Mouse (Mus musculus) myocyte (in vitro differentiated cells): ENCODE measurements around the gene Gm4778. TPM values are rescaled to one million over a fixed set of nuclear protein-coding genes. Genes with fewer than 3 reads are reported as not detected.

ENCODE experiments used
- H3K27me3 ChIP-seq: one replicate; pipeline ENCODE4 v1.6.1; 2011; ENCODE audit not compliant: control insufficient read depth, insufficient read depth, insufficient read length
- H3K36me3 ChIP-seq: one replicate; pipeline ENCODE4 v1.6.1; 2011; ENCODE audit not compliant: control insufficient read depth, insufficient read depth
- H3K4me2 ChIP-seq: one replicate; pipeline ENCODE4 v1.6.1; 2011; ENCODE audit warnings: low read depth, control low read depth
- H3K4me3 ChIP-seq: one replicate; pipeline ENCODE4 v1.5.1; 2011; ENCODE audit warnings: mild to moderate bottlenecking, control low read depth, moderate library complexity
- H3K79me2 ChIP-seq: one replicate; pipeline ENCODE4 v1.6.1; 2011; ENCODE audit not compliant: control insufficient read depth, insufficient read depth
- H3ac ChIP-seq: one replicate; pipeline ENCODE4 v1.6.1; 2011; ENCODE audit not compliant: control insufficient read depth, insufficient read length
- CEBPB ChIP-seq: IDR thresholded peaks from 2 replicates; pipeline ENCODE4 v1.6.1; 2011; ENCODE audit warnings: mild to moderate bottlenecking, moderate library complexity; ENCODE audit not compliant: poor library complexity, insufficient read depth, severe bottlenecking
- E2F4 ChIP-seq: IDR thresholded peaks from one replicate; pipeline ENCODE4 v1.6.1; 2011; ENCODE audit warnings: mild to moderate bottlenecking, control low read depth, moderate library complexity; ENCODE audit not compliant: insufficient read depth
- MAX ChIP-seq: IDR thresholded peaks from one replicate; pipeline ENCODE4 v1.6.1; 2011; ENCODE audit warnings: low read depth, mild to moderate bottlenecking, control low read depth
- MYOD1 ChIP-seq, 3 experiments: IDR thresholded peaks; one replicate each; pipeline ENCODE4 v1.6.1; 2011; ENCODE audit warnings: control low read depth in 2 of 3, low read depth in 2 of 3, mild to moderate bottlenecking in 2 of 3, moderate library complexity in 1 of 3; ENCODE audit not compliant: insufficient read length in 2 of 3, control insufficient read depth in 1 of 3
- MYOG ChIP-seq, 3 experiments: IDR thresholded peaks; one replicate each; pipeline ENCODE4 v1.6.1; 2011; ENCODE audit warnings: control low read depth in 2 of 3, low read depth in 2 of 3, mild to moderate bottlenecking in 2 of 3; ENCODE audit not compliant: insufficient read length in 2 of 3, control insufficient read depth in 1 of 3, insufficient read depth in 1 of 3
- POLR2A ChIP-seq: IDR thresholded peaks from one replicate; pipeline ENCODE4 v1.6.1; 2011; ENCODE audit warnings: low read depth, mild to moderate bottlenecking, control low read depth, moderate library complexity; ENCODE audit not compliant: insufficient read length
- POLR2AphosphoS2 ChIP-seq: IDR thresholded peaks from one replicate; pipeline ENCODE4 v1.6.1; 2011; ENCODE audit warnings: low read depth, control low read depth; ENCODE audit not compliant: insufficient read length
- REST ChIP-seq: IDR thresholded peaks from one replicate; pipeline ENCODE4 v1.6.1; 2011; ENCODE audit warnings: mild to moderate bottlenecking, control low read depth, moderate library complexity; ENCODE audit not compliant: insufficient read depth, insufficient read length
- SRF ChIP-seq: IDR thresholded peaks from one replicate; pipeline ENCODE4 v1.6.1; 2011; ENCODE audit warnings: low read depth; ENCODE audit not compliant: control insufficient read depth, insufficient read length
- TCF12 ChIP-seq: IDR thresholded peaks from one replicate; pipeline ENCODE4 v1.6.1; 2011; ENCODE audit warnings: mild to moderate bottlenecking, control low read depth; ENCODE audit not compliant: poor library complexity, insufficient read depth, severe bottlenecking
- TCF3 ChIP-seq: IDR thresholded peaks from one replicate; pipeline ENCODE4 v1.6.1; 2011; ENCODE audit warnings: low read depth, control low read depth; ENCODE audit not compliant: insufficient read length
- USF1 ChIP-seq: IDR thresholded peaks from one replicate; pipeline ENCODE4 v1.6.1; 2011; ENCODE audit warnings: low read depth, mild to moderate bottlenecking, control low read depth, moderate library complexity
- polyA plus RNA-seq: library from polyadenylated mRNA; unstranded; fragments of >200 nt; fragmentation: generic; extraction: Trizol; gene quantifications from one replicate; pipeline ENCODE4 v1.2.1, GENCODE M21; 2012; ENCODE audit warnings: missing spikeins

Gene Gm4778
- polyA plus RNA-seq, 1 experiment, result not detected

GRCm38 (mm10) chr3:94309633-94310363 is 46.0 kb downstream of the Gm4778 start, which contains the start of gene Them4:
Gene Them4, plus strand, starts transcription at chr3:94310089.
- TF ChIP-seq REST, result no peak
- peak; percentile 60; the same call in 1 of the 2 replicates for TF ChIP-seq CEBPB
- TF ChIP-seq E2F4, result no peak
- no peak for TF ChIP-seq TCF12
- TF ChIP-seq MYOD1 (IDR thresholded peaks at IDR 0.05; ENCODE audit: control insufficient read depth in 1 of 3, insufficient read length in 2 of 3, low read depth in 2 of 3), result peak in 1 of 3 experiments; percentile 3
- no peak for TF ChIP-seq TCF3
- no peak for TF ChIP-seq MAX
- TF ChIP-seq USF1, result no peak
- TF ChIP-seq SRF, result no peak
- no peak for TF ChIP-seq MYOG (IDR thresholded peaks at IDR 0.05; ENCODE audit: control insufficient read depth in 1 of 3, insufficient read depth in 1 of 3, insufficient read length in 2 of 3, low read depth in 2 of 3)
- peak; percentile 85 for TF ChIP-seq POLR2A
- TF ChIP-seq POLR2AphosphoS2, result peak; percentile 72
- H3K4me3 ChIP-seq, result peak within 1 kb of the TSS; percentile 56
- no peak within 1 kb of the TSS for H3ac ChIP-seq
- H3K4me2 ChIP-seq, result peak within 1 kb of the TSS; percentile 99
- H3K27me3 ChIP-seq, result no peaks in the 10 kb centered on the region
- H3K36me3 ChIP-seq, result no peaks in the 10 kb centered on the region
- H3K79me2 ChIP-seq, result peaks cover 15% of the 10 kb centered on the region

- TF ChIP-seq CEBPB, result no peak
- no peak for TF ChIP-seq MYOG (IDR thresholded peaks at IDR 0.05; ENCODE audit: control insufficient read depth in 1 of 3, insufficient read depth in 1 of 3, insufficient read length in 2 of 3, low read depth in 2 of 3)
- no peak for TF ChIP-seq TCF3
- no peak for TF ChIP-seq POLR2A
- TF ChIP-seq SRF, result no peak
- TF ChIP-seq E2F4, result no peak
- TF ChIP-seq USF1, result no peak
- TF ChIP-seq TCF12, result no peak
- no peak for TF ChIP-seq MAX
- no peak for TF ChIP-seq POLR2AphosphoS2
- TF ChIP-seq MYOD1 (IDR thresholded peaks at IDR 0.05; ENCODE audit: control insufficient read depth in 1 of 3, insufficient read length in 2 of 3, low read depth in 2 of 3), result no peak
- no peak for TF ChIP-seq REST
- H3K4me2 ChIP-seq, result peak overlapping the region; percentile 99
- H3K36me3 ChIP-seq, result no peaks in the 10 kb centered on the region
- H3K79me2 ChIP-seq, result peaks cover 15% of the 10 kb centered on the region
- H3K4me3 ChIP-seq, result peak overlapping the region; percentile 56
- no peaks in the 10 kb centered on the region for H3K27me3 ChIP-seq
- no peak overlapping the region for H3ac ChIP-seq
Measured at GRCm38 (mm10) chr3:94310491-94310890, 46.7 kb downstream of the Gm4778 start.

- no peak overlapping the region for H3ac ChIP-seq
- H3K27me3 ChIP-seq, result no peaks in the 10 kb centered on the region
- peaks cover 15% of the 10 kb centered on the region for H3K79me2 ChIP-seq
- TF ChIP-seq CEBPB (no peak), MYOD1 (IDR thresholded peaks at IDR 0.05; ENCODE audit: control insufficient read depth in 1 of 3, insufficient read length in 2 of 3, low read depth in 2 of 3) (no peak), MAX (no peak), MYOG (IDR thresholded peaks at IDR 0.05; ENCODE audit: control insufficient read depth in 1 of 3, insufficient read depth in 1 of 3, insufficient read length in 2 of 3, low read depth in 2 of 3) (no peak), TCF12 (no peak), POLR2AphosphoS2 (no peak), REST (no peak), E2F4 (no peak), TCF3 (no peak), SRF (no peak), USF1 (no peak), POLR2A (no peak)
- H3K4me2 ChIP-seq, result peak overlapping the region; percentile 99
- no peaks in the 10 kb centered on the region for H3K36me3 ChIP-seq
- H3K4me3 ChIP-seq, result peak overlapping the region; percentile 56
Measured at GRCm38 (mm10) chr3:94310911-94311310, 47.1 kb downstream of the Gm4778 start.

DNA sequence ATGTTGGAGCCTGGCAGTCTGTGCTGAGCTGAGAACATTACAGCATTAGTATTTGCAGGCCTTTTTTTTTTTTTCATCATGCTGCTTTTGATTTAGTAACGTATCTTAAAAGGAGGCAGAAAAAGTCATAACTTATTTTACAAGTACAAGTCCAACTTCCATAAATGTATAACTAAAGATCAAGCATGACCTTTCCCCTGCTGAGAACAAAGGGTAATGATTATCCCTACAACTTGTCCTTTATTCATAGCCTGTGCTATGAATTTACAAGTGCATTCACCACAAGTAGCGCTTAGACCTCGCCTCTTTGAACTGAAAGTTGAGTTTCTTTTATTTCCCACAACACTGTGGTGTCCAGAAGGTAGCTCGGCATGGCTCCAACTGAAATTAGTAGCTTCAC is 47.5 kb downstream of the Gm4778 start:
- H3K27me3 ChIP-seq, result no peaks in the 10 kb centered on the region
- no peak for TF ChIP-seq POLR2A
- H3K4me3 ChIP-seq, result peak overlapping the region; percentile 56
- H3K4me2 ChIP-seq, result peak overlapping the region; percentile 99
- H3ac ChIP-seq, result no peak overlapping the region
- peaks cover 15% of the 10 kb centered on the region for H3K79me2 ChIP-seq
- no peaks in the 10 kb centered on the region for H3K36me3 ChIP-seq

Other genes starting within 250 kb of the Gm4778 start
- gene Gm9125, start 209.2 kb upstream of the Gm4778 start, polyA plus RNA-seq, result not detected
- gene Gm10697, start 191.4 kb upstream of the Gm4778 start, polyA plus RNA-seq, result not detected
- not detected for gene Gm10696, start 85.8 kb upstream of the Gm4778 start, polyA plus RNA-seq
- not detected for gene Gm5286, start 67.3 kb upstream of the Gm4778 start, polyA plus RNA-seq
- 6.3 TPM for gene Them4, start 46.1 kb downstream of the Gm4778 start, polyA plus RNA-seq
- not detected for gene Them5, start 78.1 kb downstream of the Gm4778 start, polyA plus RNA-seq
- not detected for gene C2cd4d, start 98.4 kb downstream of the Gm4778 start, polyA plus RNA-seq
- 0.26 TPM for gene Rorc, start 108.8 kb downstream of the Gm4778 start, polyA plus RNA-seq
- gene Lingo4, start 134.5 kb downstream of the Gm4778 start, polyA plus RNA-seq, result not detected
- gene Tdrkh, start 149.2 kb downstream of the Gm4778 start, polyA plus RNA-seq, result 5.4 TPM
- gene Mrpl9, start 179.3 kb downstream of the Gm4778 start, polyA plus RNA-seq, result 75.1 TPM
- 0.10 TPM for gene Oaz3, start 179.9 kb downstream of the Gm4778 start, polyA plus RNA-seq
- gene Celf3, start 214.3 kb downstream of the Gm4778 start, polyA plus RNA-seq, result 0.11 TPM
- gene Riiad1, start 216.3 kb downstream of the Gm4778 start, polyA plus RNA-seq, result 0.36 TPM